Mouse (Mus musculus) large intestine, adult 2 months (tissue): ENCODE data around the gene Rgs12. TPM values are rescaled to one million over a fixed set of nuclear protein-coding genes. Genes with fewer than 3 reads are reported as not detected.

Source experiments
- DNase-seq: peaks from one replicate; pipeline ENCODE4 v3.0.0-alpha.2; 2012; ENCODE audit warnings: low read depth, low spot score
- WGBS: fragments of 180-500 bp; shearing (Covaris S2); methylation state at CpG from one replicate; pipeline ENCODE4 v1.1.7; 2018; 5-methylcytosine and 5-hydroxymethylcytosine counted together
- polyA plus RNA-seq: library from polyadenylated mRNA; depleted of rRNA; stranded (reverse); fragments of >200 nt; gene quantifications from 2 replicates; pipeline ENCODE4 v1.2.3, GENCODE M21; 2012; rRNA removed

The Rgs12 gene
- 7.5 and 8.8 TPM in 2 replicates for polyA plus RNA-seq

DNA sequence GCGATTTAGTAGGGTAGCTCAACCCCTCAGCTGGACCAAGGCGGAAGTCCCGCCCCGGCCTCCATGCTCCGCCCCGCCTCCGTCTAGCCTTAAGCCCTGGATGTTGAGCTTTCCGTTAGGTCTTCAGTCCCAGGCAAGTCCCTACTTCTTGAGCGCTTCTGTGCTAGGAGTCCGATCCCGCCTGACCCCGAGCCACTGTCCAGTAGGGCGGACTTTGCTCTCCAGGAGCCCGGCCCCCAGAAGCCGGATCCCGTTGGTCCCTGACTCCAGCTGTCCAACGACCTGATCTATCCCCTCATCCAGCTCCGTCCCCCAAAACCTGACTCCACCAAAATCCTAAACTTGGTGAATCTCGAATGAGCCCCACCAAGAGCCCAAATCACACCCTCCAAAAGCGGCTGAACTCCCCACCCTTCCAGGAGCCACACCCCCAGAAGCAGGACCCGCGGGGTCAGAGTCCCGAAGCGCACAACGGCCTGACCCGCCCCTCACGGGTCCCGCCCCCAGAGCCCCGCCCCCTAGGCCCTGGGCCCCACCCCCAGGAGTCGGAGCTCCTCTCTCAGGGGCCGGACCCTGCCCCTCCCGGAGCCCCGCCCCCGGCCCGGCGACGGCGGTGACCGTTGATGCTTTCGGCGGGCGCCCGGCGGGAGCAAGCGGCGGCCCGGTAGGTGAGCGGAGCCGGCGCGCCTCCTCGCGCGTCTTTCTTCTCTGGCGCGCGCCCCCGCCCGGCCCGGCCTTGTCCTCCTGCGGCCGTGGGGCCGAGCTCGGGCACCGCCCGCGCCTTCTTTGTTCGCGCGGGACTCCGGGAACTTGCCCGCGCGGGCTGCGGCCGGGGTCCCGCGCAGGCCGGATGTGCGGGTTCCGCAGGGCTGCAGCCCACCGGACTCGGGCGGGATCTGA lies at the start of gene Rgs12:
Gene Rgs12 (plus strand): TSS at position 585 of the 900 bp plus-strand sequence.
- under 1% methylated on average over 83 of the region's 84 CpGs for WGBS

DNA sequence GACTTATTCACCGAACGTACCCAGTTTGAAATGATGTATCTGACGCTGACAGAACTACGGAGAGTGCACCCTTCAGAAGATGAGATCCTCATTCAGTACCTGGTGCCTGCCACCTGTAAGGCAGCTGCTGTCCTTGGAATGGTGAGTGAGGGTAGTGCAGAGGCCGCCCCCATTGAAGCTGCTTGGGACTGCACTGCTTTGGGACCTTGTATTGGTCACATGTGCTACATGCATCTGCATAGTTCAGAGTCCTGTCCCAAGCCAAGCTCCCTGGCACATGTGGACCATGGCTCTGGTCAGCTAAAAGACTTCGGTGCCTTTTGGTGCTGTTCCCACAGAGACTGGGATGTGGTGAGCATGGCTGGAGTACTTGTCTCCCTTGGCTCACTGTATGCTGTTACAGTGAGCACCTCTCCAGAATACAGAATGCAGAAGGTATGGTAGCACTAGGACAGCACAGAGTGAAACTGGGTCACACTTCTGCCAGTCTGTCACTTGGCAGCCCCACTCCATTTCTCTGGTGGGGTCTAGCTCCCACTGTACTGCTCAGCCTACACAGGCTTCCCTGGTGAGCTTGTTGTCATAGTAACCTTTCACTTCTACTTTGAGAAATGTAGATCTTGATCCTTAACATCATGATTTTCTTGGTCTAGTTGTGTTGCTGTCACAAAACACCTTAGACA lies 49.3 kb upstream of the Rgs12 start:
- 96% methylated on average over 6 of the region's 6 CpGs for WGBS
- no peak for DNase-seq

More for the DNA sequence above, at the start of gene Rgs12:
- peak; percentile 45 for DNase-seq

DNA sequence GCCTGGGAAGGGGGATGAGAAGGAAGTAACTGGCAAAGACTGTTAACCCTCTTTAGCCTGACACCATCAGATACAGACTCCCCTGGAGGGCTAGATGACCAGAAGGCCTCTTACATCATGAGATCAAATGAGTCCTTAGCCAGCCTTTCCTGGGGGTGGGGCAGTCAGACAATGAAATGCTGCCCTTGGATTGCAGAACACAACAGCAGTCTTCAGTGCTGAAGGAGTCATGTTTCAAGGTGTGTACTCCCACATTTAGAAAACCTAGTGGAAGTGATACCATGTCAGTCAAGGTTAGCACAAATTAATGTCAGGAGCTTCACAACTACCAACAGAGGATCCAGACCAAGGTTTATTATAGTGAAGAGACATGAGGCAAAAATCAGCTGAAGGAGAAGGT lies 46.9 kb upstream of the Rgs12 start:
- no peak for DNase-seq

DNA sequence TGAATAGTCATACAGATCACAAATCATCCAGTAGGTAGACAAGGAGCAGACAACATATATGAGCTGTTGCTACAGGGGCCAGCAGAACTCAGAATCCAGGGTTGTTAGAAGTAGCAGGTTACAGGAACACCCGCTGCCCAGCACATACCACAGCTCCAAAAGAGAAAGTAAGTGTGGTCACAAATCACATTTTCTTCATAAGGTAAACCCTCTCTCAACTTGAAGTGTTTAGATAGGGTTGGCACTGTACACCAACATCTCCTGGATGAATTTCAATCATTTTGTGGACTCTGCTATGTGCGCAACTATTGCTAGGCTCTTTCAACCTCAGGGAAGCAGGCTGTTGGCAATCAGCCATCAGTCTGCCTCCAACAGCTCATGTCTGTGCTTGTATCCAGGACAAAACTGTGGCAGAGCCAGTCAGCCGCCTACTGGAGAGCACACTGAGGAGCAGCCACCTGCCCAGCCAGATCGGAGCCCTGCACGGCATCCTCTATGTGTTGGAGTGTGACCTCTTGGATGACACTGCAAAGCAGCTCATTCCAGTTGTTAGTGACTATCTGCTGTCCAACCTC lies 46.3 kb upstream of the Rgs12 start:
- DNase-seq: no peak
- 83% methylated on average over 5 of the region's 5 CpGs for WGBS

DNA sequence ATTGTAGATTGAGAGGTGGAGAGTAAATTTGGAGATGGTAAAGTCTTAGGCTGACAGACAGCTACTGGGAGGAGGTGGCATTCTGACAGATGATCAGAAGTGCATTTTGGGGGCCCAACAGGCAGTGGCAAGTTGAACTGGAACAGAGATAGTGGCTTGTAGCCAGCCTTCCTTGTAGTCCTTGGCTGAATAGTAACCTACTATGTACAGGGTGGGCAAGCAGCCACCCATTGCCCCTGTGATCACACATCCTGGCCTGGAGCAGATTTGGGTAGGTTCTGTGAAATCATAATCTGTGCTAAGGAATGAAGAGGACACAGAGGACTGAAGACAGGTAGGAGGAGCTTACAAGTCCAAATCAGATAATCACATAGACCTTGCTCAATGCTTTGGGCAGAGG lies 44.8 kb upstream of the Rgs12 start:
- no peak for DNase-seq

DNA sequence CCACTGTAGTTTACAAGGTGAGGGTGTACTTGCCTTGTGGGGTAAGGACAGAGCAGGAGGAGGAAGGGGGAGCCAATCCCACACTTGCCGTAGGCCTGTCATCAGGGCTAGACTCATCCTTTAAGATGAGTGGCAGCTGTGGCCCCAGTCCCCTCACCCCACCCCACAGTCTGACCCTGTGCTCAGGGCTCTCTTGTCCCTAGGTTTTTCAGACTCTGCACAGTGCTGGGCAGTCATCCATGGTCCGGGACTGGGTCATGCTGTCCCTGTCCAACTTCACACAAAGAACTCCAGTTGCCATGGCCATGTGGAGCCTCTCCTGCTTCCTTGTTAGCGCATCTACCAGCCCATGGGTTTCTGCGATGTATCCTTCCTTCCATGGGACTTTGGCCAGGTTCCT lies 42.0 kb upstream of the Rgs12 start:
- DNase-seq: no peak
- 72% methylated on average over 4 of the region's 4 CpGs for WGBS

DNA sequence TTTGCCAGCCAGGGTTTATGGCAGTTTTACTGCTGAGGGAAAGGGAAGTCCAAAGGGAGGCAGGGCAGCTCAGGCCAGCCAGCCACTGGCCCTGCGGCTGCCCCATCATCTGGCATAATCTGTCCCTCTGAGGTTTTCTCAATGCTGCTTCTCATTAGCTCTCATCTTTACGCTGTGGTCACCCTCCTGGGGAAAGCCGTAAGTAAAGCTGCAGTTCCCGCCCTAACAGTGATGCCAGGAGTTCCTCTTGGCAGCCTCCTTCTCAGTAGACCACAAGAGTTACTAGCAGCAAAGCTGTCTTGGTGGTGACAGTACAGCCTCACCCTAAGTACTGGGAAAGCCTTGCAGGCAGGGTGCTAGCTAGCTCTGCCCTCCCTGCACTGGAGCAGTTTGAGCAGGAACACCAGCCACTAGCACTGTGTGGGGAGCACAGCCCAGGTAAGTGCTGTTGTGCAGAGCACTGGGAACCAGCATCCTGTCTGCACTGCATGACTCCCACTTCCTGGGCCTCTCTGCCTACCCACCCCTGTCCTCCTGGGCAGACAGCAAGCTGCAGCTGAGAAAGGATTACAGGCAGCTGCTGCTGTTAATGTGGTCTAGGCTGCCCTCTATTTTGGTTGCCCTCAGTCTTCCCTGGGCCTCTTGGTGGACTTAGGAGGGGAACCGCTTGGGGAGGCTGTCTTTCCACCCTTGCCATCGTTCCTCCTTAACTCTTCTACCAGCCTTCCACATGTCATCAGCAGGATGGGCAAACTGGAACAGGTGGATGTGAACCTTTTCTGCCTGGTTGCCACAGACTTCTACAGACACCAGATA lies 41.1 kb upstream of the Rgs12 start, which contains the start of gene Msantd1:
Gene Msantd1 (plus strand): TSS at position 103 of the 816 bp plus-strand sequence.
- DNase-seq: no peak
- WGBS: 37% methylated on average over 6 of the region's 6 CpGs

DNA sequence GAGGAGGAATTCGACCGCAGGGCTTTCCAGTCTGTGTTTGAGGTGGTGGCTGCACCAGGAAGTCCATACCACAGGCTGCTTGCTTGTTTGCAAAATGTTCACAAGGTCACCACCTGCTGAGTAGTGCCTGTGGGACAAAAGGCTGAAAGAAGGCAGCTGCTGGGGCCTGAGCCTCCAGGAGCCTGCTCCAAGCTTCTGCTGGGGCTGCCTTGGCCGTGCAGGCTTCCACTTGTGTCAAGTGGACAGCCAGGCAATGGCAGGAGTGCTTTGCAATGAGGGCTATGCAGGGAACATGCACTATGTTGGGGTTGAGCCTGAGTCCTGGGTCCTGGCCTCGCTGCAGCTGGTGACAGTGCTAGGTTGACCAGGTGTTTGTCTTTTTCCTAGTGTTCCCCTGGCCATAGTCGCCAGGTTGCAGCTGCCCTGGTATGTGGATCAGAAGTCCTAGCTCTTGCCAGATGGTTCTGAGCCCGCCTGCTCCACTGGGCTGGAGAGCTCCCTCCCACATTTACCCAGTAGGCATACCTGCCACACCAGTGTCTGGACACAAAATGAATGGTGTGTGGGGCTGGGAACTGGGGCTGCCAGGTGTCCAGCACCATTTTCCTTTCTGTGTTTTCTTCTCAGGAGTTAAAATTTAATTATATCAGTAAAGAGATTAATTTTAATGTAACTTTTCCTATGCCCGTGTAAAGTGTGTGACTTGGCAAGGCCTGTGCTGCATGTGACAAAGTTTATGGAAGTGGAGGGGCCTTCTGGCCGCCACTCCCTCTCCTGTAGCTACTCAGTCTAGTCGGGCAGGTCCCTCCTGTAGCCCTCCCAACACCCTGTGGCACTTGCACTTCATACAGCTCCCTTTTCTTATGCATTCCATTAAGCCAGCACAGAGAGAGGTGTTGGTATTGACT lies 40.3 kb upstream of the Rgs12 start:
- 29% methylated on average over 9 of the region's 9 CpGs for WGBS
- no peak for DNase-seq

DNA sequence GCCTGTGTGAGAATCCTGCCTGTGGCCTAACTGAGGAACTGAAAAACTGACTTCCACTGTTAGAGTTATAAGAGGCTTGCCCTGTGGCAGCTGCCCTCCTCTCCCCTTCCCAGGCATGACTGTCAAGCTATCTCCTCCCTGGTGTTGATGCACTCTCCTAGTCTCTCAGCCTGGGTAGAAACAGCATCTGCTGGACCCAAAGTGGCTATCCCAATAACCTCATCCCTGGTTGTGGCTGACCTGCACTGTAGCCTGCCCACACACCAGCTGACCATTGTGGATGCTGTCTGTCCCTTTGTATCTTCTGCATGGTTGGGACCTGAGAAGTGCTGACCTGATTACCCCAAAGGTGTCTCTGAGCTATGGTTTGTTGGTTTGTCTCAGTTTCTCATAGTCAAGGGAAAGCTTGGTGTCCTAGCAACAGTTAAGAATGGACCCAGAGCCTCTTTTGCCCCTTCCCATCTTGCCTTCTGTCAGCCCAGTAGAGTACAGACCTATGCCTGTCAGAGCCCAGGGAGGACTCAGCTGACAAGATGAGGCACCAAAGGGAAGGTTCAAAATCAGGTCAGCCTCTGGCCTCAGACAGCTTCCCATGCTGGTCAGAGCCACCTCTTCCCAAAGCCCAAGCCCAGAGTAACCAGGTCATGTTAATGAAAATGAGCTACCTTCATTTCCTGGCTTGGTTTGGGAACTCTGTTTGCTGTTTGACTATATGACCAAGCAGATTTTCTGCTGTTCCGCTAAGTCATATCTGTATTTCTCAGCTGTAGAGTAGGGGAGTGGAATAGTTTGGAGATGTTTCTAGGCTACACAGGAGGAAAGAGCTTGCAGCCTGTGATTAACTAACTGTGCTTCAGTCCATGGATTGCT lies 39.4 kb upstream of the Rgs12 start:
- 73% methylated on average over 1 of the region's 1 CpGs for whole genome bisulfite sequencing
- no peak for DNase-seq

DNA sequence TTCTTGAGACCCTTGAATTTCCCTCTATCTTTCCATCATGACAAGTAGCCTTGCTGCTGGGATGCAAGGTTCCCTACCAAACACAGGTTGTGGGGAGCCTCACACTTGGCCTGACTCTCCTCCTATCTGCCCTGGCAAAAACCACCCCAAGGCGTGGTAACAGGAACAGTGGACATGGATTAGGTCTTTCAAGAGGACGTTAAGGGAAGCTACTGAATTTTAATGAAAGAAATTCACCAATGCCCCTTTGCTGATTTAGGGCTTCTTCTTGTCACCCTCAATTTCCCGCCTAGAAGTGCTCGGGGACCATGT lies 38.8 kb upstream of the Rgs12 start:
- 77% methylated on average over 4 of the region's 4 CpGs for WGBS
- DNase-seq: no peak

DNA sequence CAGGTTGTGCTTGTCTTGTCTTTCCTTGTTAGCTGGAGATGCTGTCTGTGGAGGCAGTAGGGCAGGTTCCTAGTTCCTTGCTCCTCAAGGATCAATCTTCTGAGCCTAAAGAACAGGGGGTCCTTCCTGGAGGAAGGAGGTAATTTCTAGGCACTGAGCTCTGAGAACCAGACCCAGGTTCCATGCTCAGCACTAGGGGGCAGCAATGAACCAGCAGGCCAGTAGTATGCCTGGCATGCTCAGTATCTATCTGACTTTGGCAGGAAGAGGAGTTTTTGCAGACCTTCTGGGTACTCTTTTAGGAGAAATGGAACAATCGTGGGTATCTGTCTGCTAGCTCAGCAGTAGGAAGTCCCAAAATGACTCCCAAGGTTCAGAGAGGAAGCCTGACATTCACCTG lies 33.4 kb upstream of the Rgs12 start:
- DNase-seq: no peak
- WGBS: 13% methylated on average over 1 of the region's 1 CpGs

DNA sequence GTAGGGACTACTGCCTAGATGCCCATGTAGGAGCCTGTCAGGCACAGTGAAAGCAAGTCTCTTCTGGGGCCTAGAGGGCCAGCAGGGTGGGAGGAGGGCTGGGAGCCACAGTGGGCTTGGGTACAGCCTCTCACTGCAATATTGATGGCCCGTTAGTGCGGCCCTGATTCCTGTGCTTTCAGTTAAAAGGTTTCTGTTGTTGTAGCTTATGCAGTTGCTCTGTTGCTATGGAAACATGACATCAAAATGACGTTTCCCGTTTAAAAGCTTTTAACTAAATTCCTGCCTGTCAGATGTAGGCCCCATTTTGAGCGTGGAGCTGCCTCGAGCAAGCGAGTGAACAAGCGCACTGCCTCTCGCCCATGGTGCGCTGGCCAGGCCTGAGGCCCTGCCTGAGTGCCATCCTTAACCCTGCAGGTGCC lies 32.0 kb upstream of the Rgs12 start:
- 84% methylated on average over 10 of the region's 10 CpGs for WGBS
- no peak for DNase-seq

DNA sequence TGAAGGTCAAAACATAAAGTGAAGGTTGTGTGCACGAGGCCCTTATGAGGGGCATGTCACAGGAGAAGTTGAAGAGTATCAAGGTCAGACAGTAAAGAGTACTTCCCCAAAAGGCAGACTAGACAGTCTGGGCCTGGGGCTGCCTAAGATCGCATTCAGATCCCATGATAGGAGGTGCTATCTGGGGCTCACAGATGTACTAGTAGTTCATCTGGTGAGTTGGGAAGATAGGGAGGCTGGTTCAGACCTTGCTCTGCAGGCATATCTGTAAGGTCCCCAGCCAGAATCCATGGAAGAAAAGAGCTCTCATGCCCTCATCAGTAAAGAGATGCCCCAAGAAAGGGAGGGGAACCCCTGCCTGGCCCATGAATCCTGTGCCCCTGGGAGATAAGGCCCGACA lies 30.5 kb upstream of the Rgs12 start:
- no peak for DNase-seq
- WGBS: 89% methylated on average over 3 of the region's 3 CpGs

DNA sequence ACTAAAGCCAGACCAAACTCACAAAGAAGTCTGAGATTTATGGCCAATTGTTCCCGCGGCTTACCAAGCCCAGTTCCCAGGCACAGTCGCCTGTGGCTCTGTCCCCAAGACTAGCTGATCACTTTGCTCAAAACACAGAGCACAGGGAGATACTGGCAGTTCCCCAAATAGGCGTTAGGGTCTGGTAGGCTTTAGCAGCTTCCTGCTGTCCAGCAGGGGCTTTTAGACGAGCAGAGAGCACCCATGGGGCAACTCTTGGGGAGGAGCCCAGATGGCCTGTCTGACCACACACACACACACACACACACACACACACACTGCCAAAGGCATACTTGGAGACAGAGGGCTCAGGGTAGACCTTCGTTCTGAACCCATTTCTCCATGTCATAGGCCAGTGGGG lies 26.7 kb upstream of the Rgs12 start:
- DNase-seq: no peak
- 68% methylated on average over 6 of the region's 6 CpGs for WGBS

DNA sequence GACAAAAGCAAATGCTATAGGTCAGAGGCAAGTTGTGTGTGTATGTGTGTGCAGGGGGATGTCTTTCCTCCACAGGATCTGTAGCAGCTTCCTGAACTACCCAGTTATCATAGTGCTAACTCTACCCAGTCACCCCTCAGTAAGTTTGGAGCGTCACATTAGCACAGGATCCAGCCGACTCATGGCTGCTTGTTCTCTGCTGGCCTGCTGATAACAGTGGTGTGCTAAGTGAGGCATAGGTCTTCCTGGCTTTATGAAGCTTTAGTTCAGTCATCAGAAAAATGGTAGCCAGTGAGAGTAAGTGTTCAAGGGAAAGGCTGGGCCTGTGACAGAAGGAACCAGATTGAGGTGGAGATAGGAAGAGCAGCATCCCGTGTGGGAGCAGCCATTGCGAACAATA lies 25.3 kb upstream of the Rgs12 start:
- 95% methylated on average over 4 of the region's 4 CpGs for WGBS
- DNase-seq: no peak

DNA sequence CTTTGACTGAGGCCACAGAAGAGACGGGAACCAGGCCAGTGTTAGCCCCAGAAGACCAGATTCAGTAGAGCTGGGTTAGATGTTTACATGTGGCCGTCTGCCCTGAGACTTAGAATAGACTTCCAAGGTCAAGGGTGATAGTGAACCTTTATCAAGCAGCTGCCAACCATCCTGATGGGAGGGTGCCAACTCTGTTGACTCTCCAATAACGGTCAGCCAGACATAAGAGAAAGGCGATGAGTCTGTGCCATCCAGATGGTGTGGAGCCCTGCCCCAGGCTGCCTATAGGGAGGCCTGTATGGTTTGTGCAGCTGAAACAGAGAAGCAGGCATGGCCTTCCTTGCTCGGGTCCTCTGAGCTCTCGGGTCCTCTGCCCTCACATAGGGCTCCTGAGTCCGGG lies 24.7 kb upstream of the Rgs12 start:
- no peak for DNase-seq
- WGBS: 71% methylated on average over 7 of the region's 7 CpGs

DNA sequence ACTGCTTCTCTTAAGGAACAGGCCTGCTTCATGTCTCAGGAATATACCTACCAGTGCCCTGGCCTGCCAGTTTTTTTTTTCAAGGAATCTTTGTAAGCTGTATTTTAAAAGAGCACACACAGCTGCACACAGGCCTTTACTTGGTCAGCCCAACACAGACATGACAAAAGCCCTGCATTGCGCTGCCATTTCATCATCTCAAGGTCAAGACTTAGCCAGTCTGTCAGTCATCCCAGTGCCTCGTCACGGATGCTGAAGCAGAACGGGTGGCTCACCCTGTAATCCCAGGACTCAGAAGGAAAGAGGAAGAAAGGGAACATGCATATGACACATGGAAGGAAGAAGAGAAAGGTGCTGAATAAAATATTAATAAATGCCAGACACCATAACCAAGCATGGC lies 21.6 kb upstream of the Rgs12 start:
- no peak for DNase-seq
- WGBS: 87% methylated on average over 4 of the region's 4 CpGs
